Mouse (Mus musculus): ENCODE measurements around the gene Rundc3b. TPM values are rescaled to one million over a fixed set of nuclear protein-coding genes. Genes with fewer than 3 reads are reported as not detected.

Gene Rundc3b
- polyA plus RNA-seq (2015; fragmentation: Nextera tagmentation; extraction: Ambion mirVana) = 0.78 and 0.93 TPM in 2 replicates

GRCm38 (mm10) chr5:8622596-8623231, at the start of gene Rundc3b:
TSS of gene Rundc3b (minus strand) at chr5:8622952.
- Histone ChIP-seq H3K9ac (peak within 1 kb of the TSS; percentile 63), H3K4me2 (peak within 1 kb of the TSS; percentile 99), H3K36me3 (no peaks in the 10 kb centered on the region), H3K27me3 (no peaks in the 10 kb centered on the region), H3K4me1 (replicated peaks) (peaks cover 3% of the 10 kb centered on the region; the same call in 1 of the 2 replicates), H3K27ac (no peak within 1 kb of the TSS), H3K4me3 (peak within 1 kb of the TSS; percentile 80), H3K9me3 (replicated peaks) (no peaks in the 10 kb centered on the region)
- ATAC-seq (replicated peaks; ENCODE audit: insufficient number of reproducible peaks, insufficient read depth, low FRiP score, low read depth) = peak; percentile 98
- under 1% methylated on average over 52 of the region's 74 CpGs for WGBS

- no peaks in the 10 kb centered on the region for H3K36me3 ChIP-seq
- WGBS = 89% methylated on average over 1 of the region's 1 CpGs
- no peaks in the 10 kb centered on the region for H3K4me1 ChIP-seq (replicated peaks)
- H3K4me3 ChIP-seq = no peak overlapping the region
- H3K27ac ChIP-seq = no peak overlapping the region
- H3K9me3 ChIP-seq (replicated peaks) = no peaks in the 10 kb centered on the region
- H3K4me2 ChIP-seq = no peak overlapping the region
- ATAC-seq (replicated peaks; ENCODE audit: insufficient number of reproducible peaks, insufficient read depth, low FRiP score, low read depth) = no peak
- no peak overlapping the region for H3K9ac ChIP-seq
- no peaks in the 10 kb centered on the region for H3K27me3 ChIP-seq
Measured at GRCm38 (mm10) chr5:8669606-8670005, 46.9 kb upstream of the Rundc3b start.

DNA sequence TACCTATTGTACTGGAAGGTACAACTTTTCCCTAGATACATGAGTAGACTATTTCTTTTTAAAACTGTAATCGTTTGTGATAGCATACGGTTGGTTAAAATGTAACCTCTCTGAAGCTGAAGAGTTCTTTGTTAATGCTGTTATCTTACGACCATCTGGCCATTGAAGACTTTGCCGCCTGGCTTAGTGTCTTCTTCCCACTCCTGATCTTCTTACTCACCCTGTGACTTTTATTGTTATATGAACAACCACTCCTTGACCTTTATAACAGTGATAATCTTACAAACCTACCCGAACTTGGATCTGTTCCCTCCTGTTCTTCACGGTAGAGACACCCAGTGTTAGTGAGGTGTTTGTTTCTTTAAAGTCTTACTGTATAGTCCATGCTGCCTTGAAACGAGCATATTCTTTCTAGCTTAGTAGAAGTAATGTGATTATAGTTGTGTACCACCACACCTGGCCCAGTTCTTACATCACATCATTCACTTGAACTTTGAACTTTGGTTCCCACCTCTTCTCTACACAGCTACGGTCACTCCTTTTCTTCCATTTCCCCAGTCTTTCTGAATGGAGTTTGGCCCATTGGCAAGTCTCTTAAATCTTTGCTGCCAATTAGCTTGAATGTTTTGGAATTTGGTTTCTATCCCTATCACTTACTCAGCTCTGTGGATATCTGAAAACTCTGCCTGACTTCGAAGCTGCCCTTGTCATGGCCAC, 45.2 kb upstream of the Rundc3b start:
- Histone ChIP-seq H3K4me3 (no peak overlapping the region), H3K4me2 (no peak overlapping the region), H3K9me3 (replicated peaks) (no peaks in the 10 kb centered on the region), H3K9ac (no peak overlapping the region), H3K27me3 (no peaks in the 10 kb centered on the region), H3K36me3 (no peaks in the 10 kb centered on the region), H3K27ac (no peak overlapping the region), H3K4me1 (replicated peaks) (no peaks in the 10 kb centered on the region)
- no peak for ATAC-seq (replicated peaks; ENCODE audit: insufficient number of reproducible peaks, insufficient read depth, low FRiP score, low read depth)
- WGBS = 73% methylated on average over 9 of the region's 9 CpGs

DNA sequence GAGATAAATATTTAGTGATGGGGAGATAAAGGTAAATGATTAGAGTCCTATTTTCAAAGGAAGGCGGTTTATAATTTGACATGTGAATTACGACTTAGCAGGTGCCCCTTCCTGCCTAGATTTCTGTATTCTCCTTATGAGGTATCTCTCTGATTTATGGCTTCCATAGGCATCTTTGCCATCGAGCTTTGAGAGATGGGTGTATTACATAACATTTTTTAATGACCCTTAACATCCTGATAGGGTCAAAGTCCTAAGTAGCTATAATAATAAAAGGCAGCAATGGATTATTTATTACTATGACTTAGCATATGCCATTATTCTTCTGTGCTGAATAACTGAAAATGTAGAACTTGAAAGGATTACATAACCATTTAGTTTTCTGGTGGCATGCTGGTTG, 41.9 kb upstream of the Rundc3b start:
- H3K27me3 ChIP-seq = no peaks in the 10 kb centered on the region
- WGBS = 61% methylated on average over 3 of the region's 3 CpGs
- H3K9me3 ChIP-seq (replicated peaks) = no peaks in the 10 kb centered on the region
- H3K9ac ChIP-seq = no peak overlapping the region
- H3K4me2 ChIP-seq = no peak overlapping the region
- ATAC-seq (replicated peaks; ENCODE audit: insufficient number of reproducible peaks, insufficient read depth, low FRiP score, low read depth) = no peak
- no peak overlapping the region for H3K27ac ChIP-seq
- H3K4me3 ChIP-seq = no peak overlapping the region
- peaks cover 7% of the 10 kb centered on the region for H3K4me1 ChIP-seq (replicated peaks)
- H3K36me3 ChIP-seq = no peaks in the 10 kb centered on the region

DNA sequence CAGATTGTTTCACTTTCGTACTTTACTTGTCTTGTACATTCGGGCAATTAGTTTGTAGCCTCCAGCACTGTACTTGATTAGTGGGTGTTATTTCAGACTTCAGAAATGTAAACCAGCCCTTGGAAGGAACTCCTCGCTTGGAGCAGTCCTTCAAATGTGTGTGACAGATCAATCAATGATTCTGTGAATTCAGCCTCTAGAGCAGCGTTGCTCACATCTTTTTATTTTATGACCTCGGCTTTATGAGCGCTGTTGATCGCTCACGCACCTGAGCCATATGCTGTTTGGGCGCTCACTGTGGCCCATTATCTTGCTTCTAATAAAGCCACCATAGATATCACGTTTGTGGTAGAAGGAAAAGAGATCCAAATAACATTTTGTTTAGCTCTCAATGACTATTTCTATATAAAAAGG, 38.0 kb upstream of the Rundc3b start:
- no peaks in the 10 kb centered on the region for H3K9me3 ChIP-seq (replicated peaks)
- no peak for ATAC-seq (replicated peaks; ENCODE audit: insufficient number of reproducible peaks, insufficient read depth, low FRiP score, low read depth)
- peaks cover 7% of the 10 kb centered on the region for H3K4me1 ChIP-seq (replicated peaks)
- H3K27me3 ChIP-seq = no peaks in the 10 kb centered on the region
- H3K36me3 ChIP-seq = no peaks in the 10 kb centered on the region
- 0 out of 2 replicates have a peak overlapping the region, but pooled peaks have one; percentile 16 for H3K9ac ChIP-seq
- 74% methylated on average over 10 of the region's 10 CpGs for WGBS
- H3K4me3 ChIP-seq = peak overlapping the region; percentile 54
- peak overlapping the region; percentile 91 for H3K4me2 ChIP-seq
- H3K27ac ChIP-seq = no peak overlapping the region

DNA sequence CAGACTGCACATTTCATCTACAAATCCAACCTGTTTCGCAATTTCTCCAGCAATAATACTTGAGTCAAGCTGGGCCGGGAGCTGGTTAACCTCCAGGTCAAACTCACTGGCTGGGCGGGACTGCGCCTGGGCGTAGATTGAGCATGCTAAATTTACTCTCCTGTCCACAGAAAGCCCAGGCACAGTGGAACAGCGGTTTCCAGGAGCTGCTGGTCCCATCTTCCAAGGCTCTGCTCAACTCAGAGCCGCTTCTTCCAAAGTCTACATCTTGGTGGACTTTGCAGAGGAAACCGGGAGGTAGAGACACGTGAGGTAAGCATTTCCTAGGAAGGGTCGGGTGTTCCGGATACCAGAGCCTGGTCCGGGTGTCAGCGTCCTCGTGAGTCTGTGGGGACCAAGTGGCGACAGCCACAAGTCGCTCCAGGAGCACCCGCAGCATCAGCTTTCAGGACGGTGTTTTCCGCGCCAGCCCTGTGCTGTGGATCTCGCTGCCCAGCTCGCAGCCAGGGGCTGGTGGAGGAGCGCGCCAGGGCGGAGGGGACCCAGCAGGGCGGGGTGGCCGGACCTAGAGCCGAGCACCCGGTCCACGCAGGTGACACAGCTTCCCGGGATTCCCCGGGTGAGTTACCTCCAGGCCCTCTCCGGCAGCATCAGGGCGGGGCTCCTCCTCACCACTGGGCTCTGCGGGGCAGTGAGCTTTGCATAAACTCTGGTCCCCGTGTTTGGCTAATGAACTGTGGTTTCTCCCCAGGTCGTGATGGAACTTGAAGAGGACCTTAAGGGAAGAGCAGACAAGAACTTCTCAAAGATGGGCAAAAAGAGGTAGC, 37.4 kb upstream of the Rundc3b start, which contains the start of gene Abcb1a:
TSS of gene Abcb1a (plus strand) at position 167 of the 827 bp plus-strand sequence.
- Histone ChIP-seq H3K27ac (no peak within 1 kb of the TSS), H3K27me3 (no peaks in the 10 kb centered on the region), H3K36me3 (no peaks in the 10 kb centered on the region), H3K9me3 (replicated peaks) (no peaks in the 10 kb centered on the region), H3K4me2 (peak within 1 kb of the TSS; percentile 91), H3K4me3 (peak within 1 kb of the TSS; percentile 54), H3K4me1 (replicated peaks) (peaks cover 7% of the 10 kb centered on the region), H3K9ac (peak within 1 kb of the TSS; percentile 16; the same call in 1 of the 2 replicates)
- peak; percentile 22; the same call in 1 of the 2 replicates for ATAC-seq (replicated peaks; ENCODE audit: insufficient number of reproducible peaks, insufficient read depth, low FRiP score, low read depth)
- 4% methylated on average over 37 of the region's 37 CpGs for WGBS

DNA sequence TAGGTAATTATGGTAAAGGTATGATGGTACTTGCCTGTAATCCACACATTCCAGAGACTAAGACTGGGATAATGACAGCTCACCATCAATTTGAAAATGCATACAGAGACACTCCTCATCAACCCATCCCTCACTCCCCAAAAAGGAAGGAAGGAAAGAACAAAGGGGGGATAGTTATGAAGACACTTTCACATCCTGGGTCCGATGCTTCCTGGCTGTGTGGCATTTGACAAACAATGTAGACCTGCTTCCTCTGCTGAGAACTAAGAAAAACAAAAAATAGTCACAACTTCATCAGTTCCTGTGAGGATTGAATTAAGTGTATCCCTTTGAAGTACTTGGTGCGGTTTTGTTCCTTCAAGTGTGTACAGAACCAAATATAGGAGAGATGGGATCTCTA, 29.3 kb upstream of the Rundc3b start:
- 72% methylated on average over 2 of the region's 2 CpGs for WGBS
- no peak overlapping the region for H3K4me3 ChIP-seq
- no peaks in the 10 kb centered on the region for H3K4me1 ChIP-seq (replicated peaks)
- no peaks in the 10 kb centered on the region for H3K27me3 ChIP-seq
- no peaks in the 10 kb centered on the region for H3K9me3 ChIP-seq (replicated peaks)
- ATAC-seq (replicated peaks; ENCODE audit: insufficient number of reproducible peaks, insufficient read depth, low FRiP score, low read depth) = no peak
- H3K4me2 ChIP-seq = no peak overlapping the region
- no peaks in the 10 kb centered on the region for H3K36me3 ChIP-seq
- H3K9ac ChIP-seq = no peak overlapping the region
- H3K27ac ChIP-seq = no peak overlapping the region

DNA sequence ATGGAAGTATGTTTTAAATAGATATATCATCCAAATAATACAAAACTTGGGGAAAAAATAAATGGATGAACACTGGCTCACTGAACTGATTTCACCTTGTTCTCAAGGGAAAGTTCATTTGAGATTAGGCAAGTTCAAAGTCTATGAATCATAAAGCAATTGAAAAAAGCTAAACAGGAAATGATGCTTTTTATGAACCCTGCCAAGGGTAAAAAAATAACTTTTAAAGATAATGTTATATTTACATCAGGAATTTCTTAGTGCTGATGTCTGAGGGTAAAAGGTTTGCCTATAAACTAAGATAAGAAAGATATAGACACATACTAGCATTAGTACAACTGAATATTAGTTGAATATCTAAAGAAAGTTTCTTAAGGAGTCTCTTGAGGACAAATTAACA, 26.0 kb upstream of the Rundc3b start:
- Histone ChIP-seq H3K27ac (no peak overlapping the region), H3K27me3 (no peaks in the 10 kb centered on the region), H3K9me3 (replicated peaks) (no peaks in the 10 kb centered on the region), H3K4me3 (no peak overlapping the region), H3K4me1 (replicated peaks) (no peaks in the 10 kb centered on the region), H3K9ac (no peak overlapping the region), H3K36me3 (no peaks in the 10 kb centered on the region), H3K4me2 (no peak overlapping the region)
- no peak for ATAC-seq (replicated peaks; ENCODE audit: insufficient number of reproducible peaks, insufficient read depth, low FRiP score, low read depth)

GRCm38 (mm10) chr5:8648300-8648699, 25.5 kb upstream of the Rundc3b start:
- H3K4me3 ChIP-seq = no peak overlapping the region
- no peak overlapping the region for H3K4me2 ChIP-seq
- H3K9ac ChIP-seq = no peak overlapping the region
- H3K27me3 ChIP-seq = no peaks in the 10 kb centered on the region
- 80% methylated on average over 4 of the region's 4 CpGs for WGBS
- H3K36me3 ChIP-seq = no peaks in the 10 kb centered on the region
- no peak overlapping the region for H3K27ac ChIP-seq
- H3K9me3 ChIP-seq (replicated peaks) = no peaks in the 10 kb centered on the region
- H3K4me1 ChIP-seq (replicated peaks) = no peaks in the 10 kb centered on the region
- ATAC-seq (replicated peaks; ENCODE audit: insufficient number of reproducible peaks, insufficient read depth, low FRiP score, low read depth) = no peak

DNA sequence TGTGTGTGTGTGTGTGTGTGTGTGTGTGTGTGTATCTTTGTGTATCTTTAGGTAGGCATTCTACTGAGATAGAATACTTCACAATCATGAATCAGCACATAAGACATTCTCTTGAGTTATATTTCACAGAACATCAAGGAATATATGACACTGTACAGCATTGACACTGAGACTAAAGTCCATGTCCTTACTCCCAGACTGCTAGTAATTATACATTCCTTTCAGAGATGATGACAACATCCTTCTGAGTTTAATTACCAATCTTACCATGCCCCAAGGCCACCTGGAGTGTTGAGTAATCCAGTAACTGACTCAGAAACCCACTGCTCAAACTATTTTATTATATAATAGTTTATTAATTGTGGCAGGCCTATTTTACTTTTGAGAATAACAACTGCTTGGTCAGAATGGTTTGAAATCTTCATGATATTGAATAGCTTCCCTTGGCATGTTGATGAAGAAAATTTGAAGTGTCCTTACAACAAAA, 11.8 kb upstream of the Rundc3b start:
- ATAC-seq (replicated peaks; ENCODE audit: insufficient number of reproducible peaks, insufficient read depth, low FRiP score, low read depth) = no peak
- no peak overlapping the region for H3K9ac ChIP-seq
- H3K9me3 ChIP-seq (replicated peaks) = no peaks in the 10 kb centered on the region
- no peaks in the 10 kb centered on the region for H3K36me3 ChIP-seq
- H3K27ac ChIP-seq = no peak overlapping the region
- H3K4me3 ChIP-seq = no peak overlapping the region
- no peaks in the 10 kb centered on the region for H3K27me3 ChIP-seq
- H3K4me1 ChIP-seq (replicated peaks) = no peaks in the 10 kb centered on the region
- H3K4me2 ChIP-seq = no peak overlapping the region

DNA sequence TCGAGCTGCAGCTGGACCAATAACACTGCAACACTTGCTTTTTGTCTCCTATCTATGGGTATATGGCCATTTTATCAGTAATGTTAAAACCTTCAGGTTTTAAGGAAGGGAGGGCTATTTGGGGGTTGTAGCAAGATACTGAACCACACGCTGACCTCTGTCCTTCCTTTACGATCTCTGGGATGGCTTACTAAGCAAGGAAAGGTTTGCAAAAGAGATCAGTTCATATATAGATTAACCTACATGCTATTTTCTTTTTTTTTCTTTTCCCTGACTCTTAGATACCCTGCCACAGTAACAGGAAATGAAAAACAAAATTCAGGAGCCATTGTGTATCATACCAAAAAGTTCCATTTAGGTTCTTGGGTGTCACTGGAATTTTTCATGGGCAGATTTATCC, 10.1 kb upstream of the Rundc3b start:
- no peak overlapping the region for H3K27ac ChIP-seq
- no peaks in the 10 kb centered on the region for H3K4me1 ChIP-seq (replicated peaks)
- H3K27me3 ChIP-seq = no peaks in the 10 kb centered on the region
- no peaks in the 10 kb centered on the region for H3K9me3 ChIP-seq (replicated peaks)
- no peak overlapping the region for H3K9ac ChIP-seq
- no peak overlapping the region for H3K4me2 ChIP-seq
- H3K4me3 ChIP-seq = no peak overlapping the region
- no peak for ATAC-seq (replicated peaks; ENCODE audit: insufficient number of reproducible peaks, insufficient read depth, low FRiP score, low read depth)
- WGBS = 60% methylated on average over 3 of the region's 3 CpGs
- no peaks in the 10 kb centered on the region for H3K36me3 ChIP-seq
